Mouse (Mus musculus): ENCODE measurements around the gene Ankrd44.

DNA sequence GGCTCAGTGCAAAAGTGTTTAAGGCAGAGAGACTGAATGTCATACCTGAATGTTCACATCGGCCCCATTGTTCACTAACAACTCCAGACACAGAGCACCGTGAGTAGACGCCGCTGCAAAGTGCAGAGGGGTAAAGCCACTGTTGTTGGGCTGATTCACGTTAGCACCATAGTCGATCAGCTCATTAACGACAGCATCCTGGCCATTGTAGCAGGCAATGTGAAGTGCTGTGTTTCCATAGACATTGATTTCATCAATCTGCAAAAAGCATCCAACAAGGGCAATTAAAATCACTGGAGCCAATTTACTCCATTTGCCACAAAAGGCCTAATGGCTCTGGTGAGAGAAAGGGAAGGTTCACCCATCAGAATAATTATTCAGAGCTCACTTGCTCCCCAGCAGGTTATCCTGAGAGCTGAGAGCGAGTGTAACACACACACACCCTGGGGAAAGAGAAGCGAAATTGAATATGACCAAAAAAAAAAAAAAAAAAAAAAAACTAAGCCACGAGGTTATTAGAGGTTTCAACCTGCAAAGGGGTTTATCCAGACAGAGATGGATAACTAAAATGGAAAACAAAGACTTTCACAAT, 163.9 kb downstream of the Ankrd44 start:
- no peak for TF ChIP-seq CTCF (IDR thresholded peaks at IDR 0.05; ENCODE audit: low read depth, low read length)
- TF ChIP-seq EP300 (IDR thresholded peaks at IDR 0.05; ENCODE audit: insufficient read depth, low read depth, low read length): no peak

All from ES-Bruce4 (cell line).